Mouse (Mus musculus): ENCODE results near the gene Slc30a7. TPM values are rescaled to one million over a fixed set of nuclear protein-coding genes. Genes with fewer than 3 reads are reported as not detected.
A peak's percentile ranks its signal among the peaks of the same experiment; 100 is the strongest.
"Not testable (repeated sequence)": the region's sequence is repeated elsewhere in the genome, so short reads cannot be mapped to it uniquely, and the experiment has no call there.

Slc30a7 gene
- total RNA-seq, 2 experiments from 2014 or later: 24.2 to 26.9 TPM

- no peak for DNase-seq (ENCODE audit: low spot score in 2 of 2)
- intact Hi-C loops (cut with DNase I): no loop called here
Observed at GRCm38 (mm10) chr3:115952356-115952755, 54.9 kb downstream of the Slc30a7 start.

DNA sequence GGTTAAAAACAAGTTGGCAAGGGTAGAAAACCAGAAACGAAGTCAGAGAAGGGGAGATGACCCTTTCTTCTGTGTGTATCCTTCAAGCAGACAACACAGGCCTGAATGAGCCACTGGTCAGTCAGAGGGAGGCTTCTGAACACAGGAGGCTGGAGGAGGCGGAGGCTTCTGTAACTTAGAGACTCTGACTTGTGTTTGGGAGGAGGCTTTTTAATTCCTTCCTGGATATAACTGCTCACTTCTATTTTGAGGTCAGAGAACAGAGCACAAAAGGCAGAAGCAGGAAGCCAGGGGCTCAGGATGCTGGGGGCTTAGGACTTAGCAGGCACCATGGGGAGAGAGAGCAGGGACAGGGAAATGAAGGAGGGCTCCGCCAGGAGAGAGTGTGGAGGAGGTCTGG, 56.0 kb downstream of the Slc30a7 start:
- intact Hi-C loops (cut with DNase I): no loop called here
- no peak for DNase-seq (ENCODE audit: low spot score in 2 of 2)

GRCm38 (mm10) chr3:115949921-115950877, 57.0 kb downstream of the Slc30a7 start:
- intact Hi-C loops (cut with DNase I): no loop called here
- peak in 1 of 2 experiments; percentile 35 for DNase-seq (ENCODE audit: low spot score in 2 of 2)

- intact Hi-C loops (cut with DNase I): no loop called here
- no peak for DNase-seq (ENCODE audit: low spot score in 2 of 2)
Observed at GRCm38 (mm10) chr3:115949220-115949920, 57.8 kb downstream of the Slc30a7 start.

GRCm38 (mm10) chr3:115946272-115946671, 60.9 kb downstream of the Slc30a7 start:
- intact Hi-C loops (cut with DNase I): no loop called here
- no peak for DNase-seq (ENCODE audit: low spot score in 2 of 2)

DNA sequence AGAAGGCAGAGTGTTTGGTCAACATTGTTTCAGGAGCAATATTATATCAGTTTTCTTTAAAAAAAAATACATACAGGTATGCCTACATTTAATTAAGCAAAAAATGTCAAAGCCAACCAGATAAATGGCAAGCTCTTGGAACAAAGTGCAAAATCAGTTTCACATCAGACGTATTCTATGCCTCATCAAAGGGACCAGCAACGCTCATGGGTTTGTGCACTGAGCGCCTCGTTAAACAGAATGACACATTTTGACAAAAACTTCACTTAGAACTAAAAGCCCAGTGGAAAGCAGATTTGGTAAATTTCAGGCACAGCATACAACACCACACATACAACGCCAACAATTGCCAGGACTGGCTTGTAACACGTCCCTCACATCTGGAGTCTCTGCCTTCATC, 62.8 kb downstream of the Slc30a7 start:
- intact Hi-C loops (cut with DNase I): no loop called here
- no peak for DNase-seq (ENCODE audit: low spot score in 2 of 2)

- intact Hi-C loops (cut with DNase I): no loop called here
- no peak for DNase-seq (ENCODE audit: low spot score in 2 of 2)
Observed at GRCm38 (mm10) chr3:115941464-115941863, 65.7 kb downstream of the Slc30a7 start.

DNA sequence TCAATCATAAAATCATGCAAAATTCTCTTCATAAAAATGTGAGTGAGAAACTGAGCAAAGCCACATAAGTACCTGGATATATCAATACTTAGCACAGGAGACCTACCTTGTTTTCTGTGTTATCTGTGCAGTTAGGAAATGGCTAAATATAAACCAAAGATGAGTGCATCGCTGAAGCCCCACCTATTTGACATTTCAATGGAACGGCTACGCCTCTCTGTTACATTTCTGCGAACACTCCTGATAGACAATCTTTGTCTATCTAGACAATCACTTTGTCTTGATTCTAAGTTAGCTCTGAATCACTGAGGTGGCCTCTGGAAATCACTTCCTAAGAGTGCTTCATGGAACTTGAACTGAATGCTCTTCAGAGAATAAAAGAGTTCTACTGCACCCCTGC, 66.7 kb downstream of the Slc30a7 start:
- no peak for DNase-seq (ENCODE audit: low spot score in 2 of 2)
- intact Hi-C loops (cut with DNase I): no loop called here

GRCm38 (mm10) chr3:115937807-115938206, 69.4 kb downstream of the Slc30a7 start:
- intact Hi-C loops (cut with DNase I): no loop called here
- DNase-seq (ENCODE audit: low spot score in 2 of 2): no peak

DNA sequence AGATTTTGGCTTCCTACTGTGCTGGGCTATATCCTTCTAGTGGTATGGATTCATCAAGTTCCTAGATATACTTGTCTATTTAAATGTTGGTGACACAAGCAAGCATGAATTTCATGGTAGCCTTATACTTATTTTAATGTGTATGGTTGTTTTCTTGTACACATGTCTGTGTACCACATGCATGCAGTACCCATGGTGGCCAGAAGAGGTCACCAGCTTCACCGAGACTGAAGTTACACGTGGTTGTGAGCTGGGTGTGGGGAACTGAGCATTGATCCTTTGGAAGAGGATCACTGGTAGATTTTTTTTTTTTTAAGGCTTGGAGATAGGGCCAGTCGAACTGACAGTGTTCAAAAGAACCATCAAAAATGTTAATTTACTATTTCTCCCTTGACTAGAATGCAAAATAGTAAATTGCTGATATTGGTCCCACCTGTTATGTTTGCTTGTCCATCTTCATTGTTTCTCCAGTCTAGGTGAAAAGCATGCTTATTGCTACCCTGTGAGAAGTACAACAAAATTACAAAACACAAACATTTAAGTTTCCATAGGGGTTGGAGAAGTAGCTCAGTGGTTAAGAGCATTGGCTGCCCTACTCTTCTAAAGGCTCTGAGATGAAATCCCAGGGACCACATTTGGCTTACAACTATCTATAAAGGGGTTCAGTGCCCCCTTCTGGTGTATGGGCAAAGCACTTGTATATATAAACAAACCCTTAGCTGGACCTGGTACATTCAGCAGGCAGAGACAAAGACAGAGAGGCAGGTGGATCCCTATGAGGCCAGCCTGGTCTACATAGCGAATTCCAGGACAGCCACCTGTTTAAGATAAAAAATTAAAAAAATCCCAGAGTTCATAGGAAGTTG, 70.2 kb downstream of the Slc30a7 start:
- DNase-seq (ENCODE audit: low spot score in 2 of 2): peak; percentile 33 to 41

DNA sequence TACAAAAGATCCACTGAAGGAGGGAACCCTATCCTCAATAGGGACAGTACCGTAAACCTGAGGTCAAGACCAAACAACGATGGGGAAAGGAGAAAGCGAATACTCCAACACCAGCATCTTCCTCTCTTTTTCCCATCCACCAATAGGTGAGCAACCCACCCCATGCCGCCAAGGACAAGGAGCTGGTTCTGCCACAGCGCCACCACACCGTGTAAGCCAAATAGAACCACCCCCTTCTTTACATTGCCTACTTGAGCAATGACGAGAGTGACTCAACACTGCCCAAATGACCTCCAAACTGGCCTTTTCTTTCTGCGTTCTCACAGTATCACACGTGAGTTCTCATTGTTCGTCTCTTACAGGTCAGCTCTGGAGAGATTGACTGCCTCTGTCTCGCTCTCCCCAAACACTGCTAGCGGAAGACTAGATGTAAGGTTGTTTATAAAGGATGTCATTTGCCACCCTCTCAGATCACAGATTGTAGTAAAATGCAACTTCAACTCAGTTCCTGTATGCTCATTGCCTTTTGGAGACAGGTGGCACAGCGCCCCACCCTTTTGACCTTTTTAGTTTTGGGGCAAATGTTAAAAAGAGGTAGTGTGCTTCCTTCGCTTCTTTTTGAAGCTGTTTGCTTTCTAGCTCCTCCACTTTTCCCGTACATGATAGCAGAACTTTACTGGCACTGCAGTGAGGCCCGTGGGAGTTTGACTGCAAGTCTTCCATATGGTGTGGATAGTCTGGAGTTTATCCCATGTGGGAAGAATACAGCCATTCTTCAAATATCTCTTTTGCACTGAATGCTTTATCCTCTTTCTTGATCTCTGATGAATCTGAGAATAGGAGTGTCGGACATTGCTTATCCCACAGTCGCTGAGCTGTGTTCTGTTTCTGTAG, 73.7 kb downstream of the Slc30a7 start:
- intact Hi-C loops (cut with DNase I): no loop called here
- DNase-seq (ENCODE audit: low spot score in 2 of 2): peak; percentile 52 to 57

More for the DNA sequence above, 70.2 kb downstream of the Slc30a7 start:
- intact Hi-C loops (cut with DNase I): no loop called here

DNA sequence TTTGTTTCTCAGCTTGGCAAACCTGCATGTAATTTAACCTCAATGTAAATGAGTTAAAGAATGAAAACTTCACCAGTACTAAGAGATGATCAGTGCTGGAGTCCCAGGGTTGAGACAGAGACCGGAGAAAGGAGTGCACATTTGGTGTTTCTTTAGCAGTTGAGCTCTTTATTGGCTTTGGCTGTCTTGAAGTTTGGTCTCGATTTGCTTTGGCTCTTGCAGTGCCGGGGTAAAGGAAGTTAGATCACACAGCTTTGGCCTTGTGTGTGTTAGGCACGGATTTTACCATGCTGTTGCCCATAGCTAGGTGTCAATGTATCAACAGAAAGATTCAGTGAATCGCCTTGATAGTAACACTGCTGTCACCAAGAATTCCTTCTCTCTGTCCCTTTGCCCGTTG, 75.5 kb downstream of the Slc30a7 start:
- no peak for DNase-seq (ENCODE audit: low spot score in 2 of 2)
- intact Hi-C loops (cut with DNase I): no loop called here

DNA sequence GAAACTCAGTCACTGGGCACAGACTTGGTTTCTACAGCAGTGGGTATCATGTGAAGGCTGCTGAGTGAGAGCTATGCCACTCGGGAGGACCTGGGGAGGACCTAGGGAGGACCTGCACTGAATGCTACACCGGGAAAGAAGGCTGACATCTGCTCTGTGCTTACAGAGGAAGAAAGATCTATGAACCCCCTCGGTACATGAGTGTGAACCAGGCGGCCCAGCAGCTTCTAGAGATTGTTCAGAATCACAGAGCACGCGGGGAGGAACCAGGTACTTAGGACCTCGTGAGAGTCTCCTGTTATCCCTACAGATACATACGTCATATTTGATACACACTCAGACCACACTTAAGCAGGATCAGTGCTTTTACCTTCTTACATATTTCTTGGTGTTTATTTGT, 80.7 kb downstream of the Slc30a7 start:
- DNase-seq (ENCODE audit: low spot score in 2 of 2): no peak
- intact Hi-C loops (cut with DNase I): no loop called here

DNA sequence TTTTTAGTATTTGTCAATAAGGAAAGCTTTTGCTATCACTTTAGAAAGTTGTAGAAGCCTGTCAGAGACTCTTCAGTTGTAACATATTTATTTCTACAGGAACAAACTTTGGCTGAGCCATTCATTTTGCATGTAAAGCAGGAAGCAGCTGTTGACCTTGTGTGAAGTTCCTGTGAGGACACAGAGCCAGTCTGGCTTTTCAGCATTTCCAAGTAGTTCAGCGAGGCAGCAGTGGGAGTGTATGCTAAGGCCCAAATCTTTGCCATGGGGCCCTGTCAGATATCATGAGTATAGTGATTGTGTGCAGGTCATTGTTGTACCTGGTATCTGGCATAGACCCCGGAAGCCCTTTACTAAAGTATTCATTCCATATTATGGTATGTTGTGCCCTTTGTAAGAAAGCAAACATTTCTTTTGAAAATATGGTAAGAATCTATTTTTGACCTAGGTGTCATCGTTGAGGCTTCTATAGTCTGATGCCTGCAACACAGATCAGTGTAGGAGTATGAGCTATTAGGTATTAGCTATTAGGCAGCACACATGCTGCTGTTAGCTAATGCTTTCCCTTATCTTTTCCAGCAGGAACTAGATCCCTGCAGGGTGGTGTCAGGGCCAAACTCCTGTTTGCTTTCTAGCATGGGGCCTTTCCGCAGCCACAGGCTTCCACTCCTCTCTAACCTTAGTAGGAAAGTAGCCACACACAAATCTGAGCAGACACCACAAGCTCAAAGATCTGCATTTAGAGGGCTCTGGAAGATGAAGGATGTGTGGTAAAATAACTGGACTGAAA, 82.6 kb downstream of the Slc30a7 start:
- intact Hi-C loops (cut with DNase I): no loop called here
- DNase-seq (ENCODE audit: low spot score in 2 of 2): no peak

- intact Hi-C loops (cut with DNase I); DNase-seq (ENCODE audit: low spot score in 2 of 2): not testable (repeated sequence)
Observed at GRCm38 (mm10) chr3:115907406-115907805, 99.8 kb downstream of the Slc30a7 start.

GRCm38 (mm10) chr3:115905567-115905966, 101.6 kb downstream of the Slc30a7 start:
- no peak for DNase-seq (ENCODE audit: low spot score in 2 of 2)
- intact Hi-C loops (cut with DNase I): no loop called here

DNA sequence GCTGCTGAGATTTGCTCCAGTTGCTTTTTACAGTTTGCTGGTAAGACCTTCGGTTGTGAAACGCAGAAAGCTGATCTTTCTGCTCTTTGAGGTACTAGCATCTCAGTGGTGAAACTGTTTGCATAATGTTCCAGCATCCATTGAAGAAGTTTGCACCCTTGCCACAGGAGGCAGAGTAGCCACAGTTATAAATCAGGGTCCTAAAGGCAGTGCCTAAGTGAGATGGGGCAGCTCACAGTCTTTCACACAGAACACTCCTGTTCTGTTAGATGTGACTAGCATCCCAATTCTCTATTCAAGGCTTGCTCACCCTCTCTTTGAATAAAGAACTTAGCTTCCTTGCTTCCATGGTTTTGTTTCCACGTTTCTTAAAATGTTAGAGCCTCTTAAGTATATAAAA, 102.1 kb downstream of the Slc30a7 start:
- peak in 1 of 2 experiments; percentile 34 for DNase-seq (ENCODE audit: low spot score in 2 of 2)
- intact Hi-C loops (cut with DNase I): no loop called here
